Mouse (Mus musculus): ENCODE measurements at regions not wholly inside any gene's neighbourhood (a gene's known extent, or its start where the extent isn't known, plus 50 kb on each side); places are given as distances from the start of the nearest gene placed in this dataset.

GRCm38 (mm10) chr6:127293829-127294228 is 141.8 kb upstream of the Ccnd2 start:
- TF ChIP-seq CTCF (IDR thresholded peaks at IDR 0.05; ENCODE audit: control insufficient read depth, insufficient read depth, insufficient read length): no peak
- TF ChIP-seq USF1 (IDR thresholded peaks at IDR 0.05; ENCODE audit: low read depth): no peak
- TF ChIP-seq MYOG (IDR thresholded peaks at IDR 0.05; ENCODE audit: control insufficient read depth, extremely low read depth, insufficient read length): no peak
- no peak for TF ChIP-seq MYOD1 (IDR thresholded peaks at IDR 0.05; ENCODE audit: control insufficient read depth, insufficient read length, low read depth)
- no peak for TF ChIP-seq CEBPB (IDR thresholded peaks at IDR 0.05; ENCODE audit: low read depth)
- TF ChIP-seq MAX (IDR thresholded peaks at IDR 0.05): no peak
